Mouse (Mus musculus): ENCODE data around the gene Krtap28-10. TPM values are rescaled to one million over a fixed set of nuclear protein-coding genes. Genes with fewer than 3 reads are reported as not detected.

Gene Krtap28-10
- total and polyA plus RNA-seq, 3 experiments, result not detected

DNA sequence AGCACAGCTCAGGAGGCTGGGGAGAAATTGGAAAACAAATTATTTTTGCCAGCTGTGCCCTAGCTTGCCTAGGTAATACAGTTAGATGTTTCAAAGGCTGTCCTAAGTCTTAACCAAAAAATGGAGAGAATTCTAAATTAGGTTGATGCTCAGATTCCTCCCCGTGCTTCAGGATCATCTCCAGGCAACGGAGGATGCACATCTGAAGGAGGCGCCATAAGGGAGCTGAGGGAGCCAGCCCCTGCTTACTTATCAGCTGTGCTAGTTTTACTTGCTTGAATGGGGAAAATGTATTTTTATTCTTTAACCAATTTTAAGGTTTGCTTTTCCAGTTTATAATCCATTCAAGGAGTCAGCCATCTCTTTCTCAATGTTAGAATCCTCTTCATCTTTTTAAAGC lies 48.3 kb downstream of the Krtap28-10 start (continued):
- TF ChIP-seq MEF2A (IDR thresholded peaks at IDR 0.05; ENCODE audit: borderline replicate concordance, low read depth, low read length) (no peak), IRF4 (IDR thresholded peaks at IDR 0.05; ENCODE audit: low read depth, low read length) (no peak)

DNA sequence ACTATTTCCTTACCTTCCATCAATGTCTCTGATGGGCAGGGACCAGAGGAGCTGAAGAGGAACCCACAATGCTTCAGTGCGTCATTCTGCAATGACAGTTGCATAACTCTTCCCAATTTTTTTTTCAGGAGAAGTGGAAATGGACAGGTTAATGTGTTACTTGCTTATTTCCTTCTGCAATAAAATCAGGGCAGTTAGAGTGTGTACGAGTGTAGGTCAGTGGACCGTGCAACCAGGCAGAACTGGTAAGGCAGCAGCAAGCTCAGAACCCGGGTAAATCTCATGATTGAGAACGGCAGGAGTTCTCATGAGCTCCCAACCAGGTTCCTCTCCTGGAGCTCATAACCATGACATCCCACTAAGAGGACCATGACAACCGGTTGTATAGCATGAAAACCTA lies 50.2 kb downstream of the Krtap28-10 start:
- Histone ChIP-seq H3K9ac (ENCODE audit: insufficient read depth, low read depth) (no peak overlapping the region), H3K79me2 (replicated peaks; ENCODE audit: control insufficient read depth, extremely low read depth, insufficient read depth, poor library complexity, severe bottlenecking) (no peaks in the 10 kb centered on the region), H3K9me3 (replicated peaks; ENCODE audit: low read length) (no peaks in the 10 kb centered on the region), H3K27ac (ENCODE audit: insufficient read depth, low read depth) (no peak overlapping the region), H3K36me3 (replicated peaks in 1 of 2; ENCODE audit: control insufficient read depth in 1 of 2, insufficient read depth in 1 of 2, low read length in 1 of 2) (no peaks in the 10 kb centered on the region), H3K4me3 (replicated peaks in 1 of 3; ENCODE audit: low read depth in 2 of 3, low read length in 2 of 3, poor library complexity in 1 of 3) (no peak overlapping the region), H3K4me1 (ENCODE audit: control insufficient read depth in 1 of 2, insufficient read depth in 2 of 2) (peaks cover 0 to 8% of the 10 kb centered on the region in 2 experiments; a peak in 1 of 4 replicates), H3K4me2 (ENCODE audit: insufficient read depth, low read depth, poor library complexity, severe bottlenecking) (no peak overlapping the region), H3K27me3 (replicated peaks) (no peaks in the 10 kb centered on the region)
- in situ Hi-C loops (cut with MboI; ENCODE audit: low pct_ligation_motif_present, low pct_unique_long_range_greater_than_20kb, low sequenced_read_pairs) (no loop called here), dilution Hi-C loops (cut with MboI; ENCODE audit: extremely low pct_ligation_motif_present, extremely low pct_unique_long_range_greater_than_20kb, low sequenced_read_pairs) (no loop called here)
- TF ChIP-seq POLR2A (IDR thresholded peaks at IDR 0.05; ENCODE audit: low read depth, low read length) (no peak), CHD2 (IDR thresholded peaks at IDR 0.05; ENCODE audit: low read length) (no peak), ELF1 (IDR thresholded peaks at IDR 0.05; ENCODE audit: low read depth, low read length) (no peak), SMC3 (IDR thresholded peaks at IDR 0.05; ENCODE audit: low read depth, low read length) (no peak), UBTF (IDR thresholded peaks at IDR 0.05; ENCODE audit: low read depth, low read length) (no peak), ZNF384 (IDR thresholded peaks at IDR 0.05; ENCODE audit: low read depth, low read length) (no peak), POLR2AphosphoS2 (IDR thresholded peaks at IDR 0.05; ENCODE audit: low read depth, low read length) (no peak), MAZ (IDR thresholded peaks at IDR 0.05; ENCODE audit: low read depth, low read length) (no peak), MEF2A (IDR thresholded peaks at IDR 0.05; ENCODE audit: borderline replicate concordance, low read depth, low read length) (no peak), RCOR1 (conservative IDR thresholded peaks at IDR 0.05; ENCODE audit: low read depth, low read length) (no peak)
- no peak for DNase-seq (ENCODE audit: extremely low read depth)

GRCm38 (mm10) chr1:82991596-82991995 lies 50.7 kb downstream of the Krtap28-10 start:
- no peak overlapping the region for H3K27ac ChIP-seq (ENCODE audit: insufficient read depth, low read depth)
- no peak overlapping the region for H3K9ac ChIP-seq (ENCODE audit: insufficient read depth, low read depth)
- TF ChIP-seq ZC3H11A (IDR thresholded peaks at IDR 0.05; ENCODE audit: low read depth, low read length) (no peak), EP300 (IDR thresholded peaks at IDR 0.05; ENCODE audit: low read length) (no peak), TCF12 (IDR thresholded peaks at IDR 0.05; ENCODE audit: low read depth, low read length) (no peak), SMC3 (IDR thresholded peaks at IDR 0.05; ENCODE audit: low read depth, low read length) (no peak), ZKSCAN1 (IDR thresholded peaks at IDR 0.05; ENCODE audit: borderline replicate concordance, low read depth, low read length) (no peak), MEF2A (IDR thresholded peaks at IDR 0.05; ENCODE audit: borderline replicate concordance, low read depth, low read length) (no peak), MAFK (IDR thresholded peaks at IDR 0.05; ENCODE audit: insufficient replicate concordance, low read length) (no peak), RCOR1 (conservative IDR thresholded peaks at IDR 0.05; ENCODE audit: low read depth, low read length) (no peak), ZMIZ1 (IDR thresholded peaks at IDR 0.05; ENCODE audit: low read depth, low read length) (no peak), USF1 (IDR thresholded peaks at IDR 0.05; ENCODE audit: low read depth, low read length) (no peak), UBTF (IDR thresholded peaks at IDR 0.05; ENCODE audit: low read depth, low read length) (no peak), ELF1 (IDR thresholded peaks at IDR 0.05; ENCODE audit: low read depth, low read length) (no peak), SIN3A (IDR thresholded peaks at IDR 0.05; ENCODE audit: low read length) (no peak), BHLHE40 (IDR thresholded peaks at IDR 0.05; ENCODE audit: low read depth, low read length) (no peak), POLR2AphosphoS2 (IDR thresholded peaks at IDR 0.05; ENCODE audit: low read depth, low read length) (no peak), ZNF384 (IDR thresholded peaks at IDR 0.05; ENCODE audit: low read depth, low read length) (no peak), CHD1 (IDR thresholded peaks at IDR 0.05; ENCODE audit: low read depth, low read length) (no peak), JUN (IDR thresholded peaks at IDR 0.05; ENCODE audit: insufficient read depth, low read depth, low read length) (no peak)
- no peak overlapping the region for H3K4me2 ChIP-seq (ENCODE audit: insufficient read depth, low read depth, poor library complexity, severe bottlenecking)
- DNase-seq (ENCODE audit: extremely low read depth), result no peak
- peaks cover 0 to 8% of the 10 kb centered on the region in 2 experiments; a peak in 1 of 4 replicates for H3K4me1 ChIP-seq (ENCODE audit: control insufficient read depth in 1 of 2, insufficient read depth in 2 of 2)
- no peaks in the 10 kb centered on the region for H3K36me3 ChIP-seq (replicated peaks in 1 of 2; ENCODE audit: control insufficient read depth in 1 of 2, insufficient read depth in 1 of 2, low read length in 1 of 2)
- H3K79me2 ChIP-seq (replicated peaks; ENCODE audit: control insufficient read depth, extremely low read depth, insufficient read depth, poor library complexity, severe bottlenecking), result no peaks in the 10 kb centered on the region
- no peaks in the 10 kb centered on the region for H3K9me3 ChIP-seq (replicated peaks; ENCODE audit: low read length)
- no peaks in the 10 kb centered on the region for H3K27me3 ChIP-seq (replicated peaks)
- H3K4me3 ChIP-seq (replicated peaks in 1 of 3; ENCODE audit: low read depth in 2 of 3, low read length in 2 of 3, poor library complexity in 1 of 3), result no peak overlapping the region
- in situ Hi-C loops (cut with MboI; ENCODE audit: low pct_ligation_motif_present, low pct_unique_long_range_greater_than_20kb, low sequenced_read_pairs) (no loop called here), dilution Hi-C loops (cut with MboI; ENCODE audit: extremely low pct_ligation_motif_present, extremely low pct_unique_long_range_greater_than_20kb, low sequenced_read_pairs) (no loop called here)
